Mouse (Mus musculus) brown adipose tissue, adult 24 weeks (tissue): Measurements from ENCODE around the gene Lrrc23. TPM values are rescaled to one million over a fixed set of nuclear protein-coding genes. Genes with fewer than 3 reads are reported as not detected.
A peak's percentile ranks its signal among the peaks of the same experiment; 100 is the strongest.

Experiments
- H3K27ac ChIP-seq: fragments of 200-500 bp; replicated peaks from 2 replicates; pipeline ENCODE4 v1.5.1; 2012; ENCODE audit warnings: low read depth, mild to moderate bottlenecking, low read length
- H3K4me1 ChIP-seq: fragments of 200-500 bp; 2 replicates; pipeline ENCODE4 v1.6.1; 2012; ENCODE audit warnings: low read length, mixed read lengths; ENCODE audit not compliant: control insufficient read depth, insufficient read depth, insufficient read length
- H3K4me3 ChIP-seq: fragments of 200-500 bp; 2 replicates; pipeline ENCODE4 v1.5.1; 2012; ENCODE audit warnings: low read depth, mild to moderate bottlenecking, low read length, moderate library complexity; ENCODE audit not compliant: insufficient read depth
- polyA plus RNA-seq: library from polyadenylated mRNA; stranded (reverse); fragments of >200 nt; gene quantifications from 2 replicates; pipeline ENCODE4 v1.2.4, GENCODE M21; 2012; ENCODE audit not compliant: missing spikeins, insufficient read depth, insufficient read length

Gene Lrrc23
- polyA plus RNA-seq, 1 experiment, result not detected

GRCm38 (mm10) chr6:124767536-124767919 is 12.0 kb downstream of the Lrrc23 start:
- Histone ChIP-seq H3K4me1 (no peaks in the 10 kb centered on the region), H3K27ac (no peak overlapping the region), H3K4me3 (no peak overlapping the region)

- Histone ChIP-seq H3K4me1 (no peaks in the 10 kb centered on the region), H3K4me3 (no peak overlapping the region), H3K27ac (no peak overlapping the region)
Observed at GRCm38 (mm10) chr6:124765951-124766350, 13.6 kb downstream of the Lrrc23 start.

GRCm38 (mm10) chr6:124759259-124759658 is 20.3 kb downstream of the Lrrc23 start:
- Histone ChIP-seq H3K27ac (peak overlapping the region; percentile 79), H3K4me3 (no peak overlapping the region), H3K4me1 (peaks cover 11% of the 10 kb centered on the region)

GRCm38 (mm10) chr6:124758849-124759232 is 20.7 kb downstream of the Lrrc23 start:
- Histone ChIP-seq H3K4me3 (no peak overlapping the region), H3K27ac (peak overlapping the region; percentile 79)

GRCm38 (mm10) chr6:124757909-124758848 is 21.3 kb downstream of the Lrrc23 start:
- Histone ChIP-seq H3K27ac (peak overlapping the region; percentile 86), H3K4me1 (peaks cover 13% of the 10 kb centered on the region), H3K4me3 (peak overlapping the region; percentile 72)

More at GRCm38 (mm10) chr6:124758849-124759232, 20.7 kb downstream of the Lrrc23 start:
- peaks cover 11% of the 10 kb centered on the region for H3K4me1 ChIP-seq

- peak overlapping the region; percentile 39 for H3K27ac ChIP-seq
- H3K4me3 ChIP-seq, result peak overlapping the region; percentile 72
- peaks cover 13% of the 10 kb centered on the region for H3K4me1 ChIP-seq
Observed at GRCm38 (mm10) chr6:124757351-124757880, 22.1 kb downstream of the Lrrc23 start.

GRCm38 (mm10) chr6:124756652-124757350 is 22.7 kb downstream of the Lrrc23 start:
- Histone ChIP-seq H3K4me1 (peaks cover 13% of the 10 kb centered on the region), H3K27ac (peak overlapping the region; percentile 55), H3K4me3 (peak overlapping the region; percentile 72)

GRCm38 (mm10) chr6:124755831-124756595 is 23.5 kb downstream of the Lrrc23 start, which contains the start of the genes Gm45234 and Atn1:
Gm45234 (minus strand) TSS chr6:124756021.
Atn1 (minus strand) TSS chr6:124756524.
- Histone ChIP-seq H3K4me1 (peaks cover 13% of the 10 kb centered on the region), H3K4me3 (peak within 1 kb of the TSS; percentile 85), H3K27ac (peak within 1 kb of the TSS; percentile 77)

GRCm38 (mm10) chr6:124755306-124755705 is 24.2 kb downstream of the Lrrc23 start:
- peaks cover 13% of the 10 kb centered on the region for H3K4me1 ChIP-seq
- peak overlapping the region; percentile 85 for H3K4me3 ChIP-seq
- H3K27ac ChIP-seq, result peak overlapping the region; percentile 77

- Histone ChIP-seq H3K4me3 (no peak overlapping the region), H3K4me1 (peaks cover 13% of the 10 kb centered on the region), H3K27ac (0 out of 2 replicates have a peak overlapping the region, but pooled peaks have one; percentile 24)
Observed at GRCm38 (mm10) chr6:124753861-124754260, 25.7 kb downstream of the Lrrc23 start.

- Histone ChIP-seq H3K27ac (no peak overlapping the region), H3K4me1 (peaks cover 3% of the 10 kb centered on the region), H3K4me3 (no peak overlapping the region)
Observed at GRCm38 (mm10) chr6:124750405-124750804, 29.1 kb downstream of the Lrrc23 start.

GRCm38 (mm10) chr6:124746654-124747632 is 32.6 kb downstream of the Lrrc23 start:
- Histone ChIP-seq H3K4me1 (peaks cover 3% of the 10 kb centered on the region; the same call in 1 of the 2 replicates), H3K27ac (no peak overlapping the region), H3K4me3 (peak overlapping the region; percentile 63)

- Histone ChIP-seq H3K4me3 (peak overlapping the region; percentile 63), H3K27ac (no peak overlapping the region), H3K4me1 (peaks cover 3% of the 10 kb centered on the region; the same call in 1 of the 2 replicates)
Observed at GRCm38 (mm10) chr6:124746296-124746605, 33.3 kb downstream of the Lrrc23 start.
